Mouse (Mus musculus): ENCODE data around the gene Ddx39. TPM values are rescaled to one million over a fixed set of nuclear protein-coding genes. Genes with fewer than 3 reads are reported as not detected.

The Ddx39 gene
- polyA plus RNA-seq, 1 experiment from 2014 or later: 75.5 TPM

GRCm38 (mm10) chr8:83772701-83773451, 57.9 kb downstream of the Ddx39 start:
- Histone ChIP-seq H3K4me3 (ENCODE audit: low read depth, low read length) (peak overlapping the region; percentile 36), H3K27ac (ENCODE audit: low read depth, low read length) (no peak overlapping the region), H3K4me1 (replicated peaks; ENCODE audit: control insufficient read depth, insufficient read depth, low read length) (peaks cover 9% of the 10 kb centered on the region; the same call in 1 of the 2 replicates), H3K27me3 (replicated peaks; ENCODE audit: control insufficient read depth, insufficient read depth, low read length) (no peaks in the 10 kb centered on the region), H3K9me3 (ENCODE audit: control insufficient read depth) (no peaks in the 10 kb centered on the region), H3K36me3 (ENCODE audit: control insufficient read depth, insufficient read depth) (no peaks in the 10 kb centered on the region), H3K4me2 (replicated peaks; ENCODE audit: low read depth) (peak overlapping the region; percentile 74), H3K9ac (ENCODE audit: low read depth, low read length) (no peak overlapping the region)
- peak; percentile 54; the same call in 1 of the 2 replicates for ATAC-seq
- no peak for TF ChIP-seq CTCF (IDR thresholded peaks at IDR 0.05; ENCODE audit: low read depth)
- 26% methylated on average over 25 of the region's 25 CpGs for WGBS

- no peaks in the 10 kb centered on the region for H3K27me3 ChIP-seq (replicated peaks; ENCODE audit: control insufficient read depth, insufficient read depth, low read length)
- no peak overlapping the region for H3K9ac ChIP-seq (ENCODE audit: low read depth, low read length)
Observed at GRCm38 (mm10) chr8:83773452-83773846, 58.5 kb downstream of the Ddx39 start.

GRCm38 (mm10) chr8:83774221-83774620, 59.2 kb downstream of the Ddx39 start:
- 98% methylated on average over 2 of the region's 2 CpGs for WGBS
- Histone ChIP-seq H3K27me3 (replicated peaks; ENCODE audit: control insufficient read depth, insufficient read depth, low read length) (no peaks in the 10 kb centered on the region), H3K9ac (ENCODE audit: low read depth, low read length) (no peak overlapping the region), H3K36me3 (ENCODE audit: control insufficient read depth, insufficient read depth) (no peaks in the 10 kb centered on the region), H3K4me2 (replicated peaks; ENCODE audit: low read depth) (no peak overlapping the region), H3K4me3 (ENCODE audit: low read depth, low read length) (no peak overlapping the region), H3K27ac (ENCODE audit: low read depth, low read length) (no peak overlapping the region), H3K9me3 (ENCODE audit: control insufficient read depth) (no peaks in the 10 kb centered on the region), H3K4me1 (replicated peaks; ENCODE audit: control insufficient read depth, insufficient read depth, low read length) (0 out of 2 replicates have a peak, but pooled peaks cover 9% of the 10 kb centered on the region)
- TF ChIP-seq CTCF (IDR thresholded peaks at IDR 0.05; ENCODE audit: low read depth): no peak
- no peak for ATAC-seq

More at GRCm38 (mm10) chr8:83773452-83773846, 58.5 kb downstream of the Ddx39 start:
- peak overlapping the region; percentile 74 for H3K4me2 ChIP-seq (replicated peaks; ENCODE audit: low read depth)
- H3K9me3 ChIP-seq (ENCODE audit: control insufficient read depth): no peaks in the 10 kb centered on the region
- 33% methylated on average over 6 of the region's 6 CpGs for WGBS
- peaks cover 9% of the 10 kb centered on the region; the same call in 1 of the 2 replicates for H3K4me1 ChIP-seq (replicated peaks; ENCODE audit: control insufficient read depth, insufficient read depth, low read length)
- no peak for ATAC-seq
- H3K4me3 ChIP-seq (ENCODE audit: low read depth, low read length): peak overlapping the region; percentile 36
- no peak overlapping the region for H3K27ac ChIP-seq (ENCODE audit: low read depth, low read length)
- H3K36me3 ChIP-seq (ENCODE audit: control insufficient read depth, insufficient read depth): no peaks in the 10 kb centered on the region
- TF ChIP-seq CTCF (IDR thresholded peaks at IDR 0.05; ENCODE audit: low read depth): no peak

Small RNAs within 50 kb of the gene (microRNA-seq; reads per million reads assigned to microRNA genes)
- not detected for gene Mir1668

Other genes starting within 250 kb of the Ddx39 start
- not detected in 2 replicates for gene Olfr370, start 179.4 kb upstream of the Ddx39 start, polyA plus RNA-seq (2015; fragmentation: Nextera tagmentation; extraction: Ambion mirVana)
- 579 and 585 TPM in 2 replicates for gene Ndufb7, start 148.5 kb upstream of the Ddx39 start, polyA plus RNA-seq (2015; fragmentation: Nextera tagmentation; extraction: Ambion mirVana)
- gene Tecr, start 107.2 kb upstream of the Ddx39 start, polyA plus RNA-seq (2015; fragmentation: Nextera tagmentation; extraction: Ambion mirVana): 317 and 320 TPM in 2 replicates
- gene Dnajb1, start 107.0 kb upstream of the Ddx39 start, polyA plus RNA-seq (2015; fragmentation: Nextera tagmentation; extraction: Ambion mirVana): 26.1 and 28.8 TPM in 2 replicates
- 76.1 and 79.3 TPM in 2 replicates for gene Gipc1, start 62.5 kb upstream of the Ddx39 start, polyA plus RNA-seq (2015; fragmentation: Nextera tagmentation; extraction: Ambion mirVana)
- 1.1 and 1.2 TPM in 2 replicates for gene Ptger1, start 48.5 kb upstream of the Ddx39 start, polyA plus RNA-seq (2015; fragmentation: Nextera tagmentation; extraction: Ambion mirVana)
- 37.0 and 40.2 TPM in 2 replicates for gene Pkn1, start 16.0 kb upstream of the Ddx39 start, polyA plus RNA-seq (2015; fragmentation: Nextera tagmentation; extraction: Ambion mirVana)
- 17.2 and 17.6 TPM in 2 replicates for gene Adgre5, start 26.1 kb downstream of the Ddx39 start, polyA plus RNA-seq (2015; fragmentation: Nextera tagmentation; extraction: Ambion mirVana)
- 4.4 and 5.6 TPM in 2 replicates for gene Adgrl1, start 184.9 kb downstream of the Ddx39 start, polyA plus RNA-seq (2015; fragmentation: Nextera tagmentation; extraction: Ambion mirVana)
- gene Gm10644, start 240.0 kb downstream of the Ddx39 start, polyA plus RNA-seq (2015; fragmentation: Nextera tagmentation; extraction: Ambion mirVana): 0.09 and 0.12 TPM in 2 replicates
- 13.8 and 16.0 TPM in 2 replicates for gene Asf1b, start 240.3 kb downstream of the Ddx39 start, polyA plus RNA-seq (2015; fragmentation: Nextera tagmentation; extraction: Ambion mirVana)

All from intestine, postnatal 0 days (tissue).